Mouse (Mus musculus) lung, adult 2 months (tissue): Measurements from ENCODE around the gene Dapk3.

Experiments
- CTCF ChIP-seq: fragments of 200-500 bp; IDR thresholded peaks from 2 replicates; pipeline ENCODE4 v1.5.1; 2011; ENCODE audit warnings: mild to moderate bottlenecking, low read length, control low read depth; ENCODE audit not compliant: insufficient read depth
- POLR2A ChIP-seq: fragments of 200-500 bp; IDR thresholded peaks from 2 replicates; pipeline ENCODE4 v1.6.1; 2011; ENCODE audit warnings: low read depth, mild to moderate bottlenecking, control low read depth, low read length, borderline replicate concordance; ENCODE audit errors: extremely low read depth

DNA sequence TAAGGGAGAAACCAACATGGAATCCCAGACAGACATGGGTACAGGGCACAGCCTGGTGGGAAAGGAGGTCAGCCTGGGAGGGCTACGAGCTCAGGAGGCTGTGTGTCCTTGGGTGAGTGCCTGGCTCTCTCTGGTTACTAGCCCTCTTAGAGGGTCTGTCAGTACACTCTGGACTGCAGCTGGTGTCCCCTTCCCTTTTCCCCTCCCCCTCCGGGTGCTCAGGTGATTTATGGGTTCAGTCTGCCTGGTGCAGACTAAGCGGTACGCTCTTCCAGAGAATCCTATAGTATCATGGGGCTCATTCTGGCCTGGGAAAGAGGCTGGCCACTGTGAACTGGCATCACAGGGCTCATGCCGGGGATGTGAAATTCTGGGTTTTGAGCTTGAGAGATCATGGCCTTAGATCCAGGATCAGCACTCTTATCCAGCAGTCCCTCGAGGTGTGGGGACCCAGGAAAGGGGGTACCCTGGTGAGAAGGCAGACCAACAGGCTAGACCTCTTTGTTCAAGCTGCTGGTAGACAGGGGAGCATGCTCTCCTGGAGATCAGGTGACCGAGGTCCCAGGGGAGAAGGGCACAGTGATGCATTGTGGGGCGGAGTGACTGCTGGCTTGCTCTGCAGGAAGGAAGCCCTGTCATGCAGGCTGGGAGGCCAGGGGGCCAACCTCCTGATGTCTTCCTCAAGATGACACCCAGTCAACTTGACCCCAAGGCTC is 21.0 kb upstream of the Dapk3 start:
- TF ChIP-seq CTCF = no peak
- no peak for TF ChIP-seq POLR2A
